Mouse (Mus musculus): ENCODE measurements at regions not wholly inside any gene's neighbourhood (a gene's known extent, or its start where the extent isn't known, plus 50 kb on each side); places are given as distances from the start of the nearest gene placed in this dataset.
A peak's percentile ranks its signal among the peaks of the same experiment; 100 is the strongest.

DNA sequence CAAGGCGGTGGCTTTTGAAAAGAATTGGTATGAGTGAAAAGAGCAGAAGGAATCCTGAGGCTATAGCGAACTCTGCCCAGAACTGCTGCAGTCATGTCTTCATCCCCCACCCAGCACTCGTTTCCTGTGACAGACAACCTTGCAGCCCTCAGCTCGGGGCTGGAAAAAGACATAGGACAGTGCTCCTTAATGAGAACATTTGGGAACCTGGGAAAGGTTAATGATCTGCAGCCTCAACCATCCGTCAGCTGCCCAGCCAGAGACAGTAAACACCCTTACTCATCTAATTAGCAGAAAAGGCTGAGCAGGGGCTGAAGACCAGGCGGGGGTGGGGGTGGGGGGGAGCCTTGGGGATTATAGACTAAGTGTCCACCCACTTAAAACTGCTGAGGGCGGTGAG, 76.3 kb upstream of the Arhgap36 start:
- no peak for DNase-seq

GRCm38 (mm10) chrX:49377067-49377466, 86.7 kb upstream of the Arhgap36 start:
- DNase-seq, result peak in 1 of 2 experiments; percentile 20

- DNase-seq, result no peak
These were observed 82.3 kb upstream of the Enox2 start for GRCm38 (mm10) chrX:49370384-49370783.

- no peak for DNase-seq
These were observed 81.3 kb upstream of the Enox2 start for GRCm38 (mm10) chrX:49369404-49369803.

- no peak for DNase-seq
These were observed 58.4 kb upstream of the Enox2 start for GRCm38 (mm10) chrX:49346451-49346850.
